Mouse (Mus musculus) cerebellum, adult 8-10 months (tissue): Measurements from ENCODE around the gene Aox2.
A peak's percentile ranks its signal among the peaks of the same experiment; 100 is the strongest.

Experiments used
- DNase-seq: peaks from one replicate; pipeline ENCODE4 v3.0.0; 2022

The Aox2 gene

DNA sequence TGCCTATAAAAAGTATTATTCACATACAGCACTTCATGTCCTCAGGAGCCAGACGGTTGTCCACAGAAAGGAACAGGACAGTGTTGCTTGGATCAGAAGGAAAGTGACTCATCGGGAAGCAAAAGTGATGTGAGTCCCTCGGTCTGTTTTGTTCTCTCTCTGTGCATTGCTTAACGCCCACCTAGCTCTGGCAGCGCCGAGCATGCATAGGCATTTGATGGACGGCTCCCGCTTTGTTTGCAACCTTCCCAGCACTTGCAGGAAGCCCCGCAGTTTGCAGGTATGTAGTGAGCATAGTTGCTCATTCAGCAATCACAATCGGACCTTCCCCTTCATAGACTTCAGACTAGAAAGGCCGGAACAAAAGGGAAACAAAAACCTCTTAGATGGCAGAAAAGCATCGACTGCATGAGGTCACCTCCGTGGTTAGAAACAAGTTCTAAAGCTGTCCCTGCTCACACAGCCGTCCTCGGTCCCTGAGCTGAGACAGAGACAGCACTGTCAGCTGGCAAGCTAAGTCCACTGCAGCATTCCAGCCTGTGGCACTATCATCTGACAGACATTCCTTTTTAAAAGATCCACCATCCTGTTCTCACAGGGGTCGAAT, 11.8 kb downstream of the Aox2 start:
- DNase-seq, result no peak

- peak; percentile 3 for DNase-seq
Observed at GRCm38 (mm10) chr1:58291394-58292300, 13.5 kb downstream of the Aox2 start.

DNA sequence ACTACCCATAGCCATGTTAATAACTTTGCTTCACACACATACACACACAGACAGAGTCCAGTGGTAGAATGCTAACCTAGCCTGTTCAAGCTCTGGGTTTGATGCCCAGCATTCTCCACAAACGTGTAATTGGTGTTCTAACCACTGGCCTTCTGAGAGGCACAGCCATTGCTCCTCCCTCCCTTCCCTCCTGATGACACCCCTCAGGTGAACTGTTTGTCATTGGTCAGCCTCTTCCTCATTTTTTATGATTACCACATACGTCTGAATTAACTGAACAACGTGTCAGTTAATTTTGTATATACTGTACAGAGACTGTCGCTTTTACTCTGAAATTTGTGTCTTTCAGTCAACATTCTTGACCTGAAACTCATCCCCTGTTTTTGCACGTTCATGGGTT, 16.6 kb downstream of the Aox2 start:
- DNase-seq, result no peak

GRCm38 (mm10) chr1:58296278-58296677, 18.2 kb downstream of the Aox2 start:
- DNase-seq, result peak; percentile 28

DNA sequence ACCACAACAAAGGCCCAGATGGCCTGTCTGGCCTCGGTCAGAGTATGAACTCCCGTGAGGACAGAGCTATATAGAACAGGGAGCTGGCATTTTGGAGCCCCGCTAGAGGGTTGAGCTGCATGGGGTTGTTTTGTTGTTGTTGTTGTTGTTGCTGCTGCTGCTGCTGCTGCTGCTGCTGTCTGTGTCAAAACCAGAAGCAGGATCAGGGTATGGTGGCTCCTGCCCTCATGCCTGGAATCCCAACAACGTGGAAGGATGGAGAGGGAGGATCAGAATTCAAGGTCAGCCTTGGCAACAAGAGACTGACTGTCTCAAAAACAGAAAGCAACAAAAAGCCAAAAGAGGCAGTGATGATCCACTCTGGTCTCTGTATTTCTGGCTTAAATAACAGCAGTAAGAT, 18.7 kb downstream of the Aox2 start:
- no peak for DNase-seq

DNA sequence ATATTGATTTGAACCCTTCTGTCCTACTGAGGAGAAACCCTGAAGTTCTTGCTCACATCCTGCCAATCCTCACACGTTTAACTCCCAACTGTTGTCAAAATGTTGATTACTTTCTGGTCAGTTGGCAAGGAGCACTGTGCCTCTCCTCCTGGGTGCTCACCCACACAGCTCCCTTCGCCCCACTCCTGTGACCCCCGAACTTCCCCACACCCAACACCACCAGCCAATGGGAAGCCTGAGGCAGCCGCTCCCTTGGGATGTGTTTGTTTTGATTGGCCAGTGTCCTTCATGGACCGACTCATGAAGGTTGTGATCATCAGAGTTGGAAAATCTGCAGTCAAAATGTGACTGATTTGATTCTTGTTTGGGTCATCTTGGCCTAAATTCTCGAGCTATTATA, 20.2 kb downstream of the Aox2 start:
- no peak for DNase-seq

GRCm38 (mm10) chr1:58301073-58301472, 22.9 kb downstream of the Aox2 start:
- no peak for DNase-seq

DNA sequence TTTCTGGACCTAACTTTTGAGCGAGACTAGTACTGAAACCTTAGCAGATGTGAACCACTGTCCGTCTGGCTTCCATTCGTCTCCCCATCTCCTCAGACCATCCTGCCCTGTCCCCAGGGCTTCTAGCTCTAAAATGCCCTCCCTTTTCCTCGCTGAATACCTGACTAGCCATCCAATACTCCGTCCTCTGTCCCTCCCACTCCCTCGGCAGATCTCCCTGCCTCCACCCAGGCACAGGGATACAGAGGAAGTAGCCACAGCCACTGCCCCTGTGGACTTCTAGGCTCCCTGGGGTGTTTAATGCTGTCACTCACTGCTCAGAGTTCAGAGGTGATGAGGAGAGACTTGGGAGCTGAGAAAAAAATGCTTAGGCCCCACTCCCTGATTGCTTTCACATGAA, 23.9 kb downstream of the Aox2 start:
- DNase-seq, result no peak

GRCm38 (mm10) chr1:58303009-58303408, 24.9 kb downstream of the Aox2 start:
- no peak for DNase-seq

DNA sequence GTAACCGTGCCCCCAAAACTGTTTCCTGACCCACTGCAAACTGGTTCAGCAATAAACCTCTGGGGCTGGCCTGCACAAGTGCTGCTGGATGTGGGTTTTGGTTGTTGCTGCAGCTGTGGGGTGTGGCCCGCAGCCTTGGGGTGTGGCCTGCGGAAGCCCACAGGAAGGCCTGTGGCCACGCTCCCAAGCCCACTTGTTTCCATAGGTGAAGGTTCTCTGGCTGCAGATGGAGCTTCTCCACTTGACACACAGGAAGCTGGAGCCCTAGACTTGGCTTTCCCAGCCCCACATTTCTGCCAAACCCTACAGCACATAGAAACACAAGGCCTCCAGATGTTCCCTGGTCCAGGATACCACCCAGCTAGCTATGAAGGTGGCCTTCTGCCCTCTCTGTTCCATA, 25.6 kb downstream of the Aox2 start:
- DNase-seq, result no peak

- no peak for DNase-seq
Observed at GRCm38 (mm10) chr1:58304296-58304695, 26.2 kb downstream of the Aox2 start.

DNA sequence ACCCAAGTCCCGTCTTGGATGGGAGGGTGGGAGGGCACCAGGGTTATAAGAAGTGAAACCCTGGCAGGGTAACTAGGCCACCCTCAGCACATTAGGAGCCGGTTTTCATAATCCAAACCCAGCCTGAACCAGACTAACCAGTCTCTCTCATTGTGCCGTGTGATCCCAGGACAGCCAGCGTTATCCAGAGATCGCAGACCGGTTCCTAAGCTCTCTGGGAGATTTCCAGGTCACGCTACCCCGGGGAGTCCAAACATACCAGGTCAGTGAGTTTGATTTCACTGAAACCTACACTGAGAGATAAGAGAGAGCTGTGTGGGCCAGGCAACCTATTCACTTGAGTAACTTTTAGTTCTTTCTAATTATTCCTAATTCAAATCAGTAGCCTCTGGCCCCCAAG, 29.1 kb downstream of the Aox2 start:
- no peak for DNase-seq

GRCm38 (mm10) chr1:58308594-58308993, 30.5 kb downstream of the Aox2 start:
- no peak for DNase-seq

- DNase-seq, result no peak
Observed at GRCm38 (mm10) chr1:58309853-58310252, 31.7 kb downstream of the Aox2 start.

DNA sequence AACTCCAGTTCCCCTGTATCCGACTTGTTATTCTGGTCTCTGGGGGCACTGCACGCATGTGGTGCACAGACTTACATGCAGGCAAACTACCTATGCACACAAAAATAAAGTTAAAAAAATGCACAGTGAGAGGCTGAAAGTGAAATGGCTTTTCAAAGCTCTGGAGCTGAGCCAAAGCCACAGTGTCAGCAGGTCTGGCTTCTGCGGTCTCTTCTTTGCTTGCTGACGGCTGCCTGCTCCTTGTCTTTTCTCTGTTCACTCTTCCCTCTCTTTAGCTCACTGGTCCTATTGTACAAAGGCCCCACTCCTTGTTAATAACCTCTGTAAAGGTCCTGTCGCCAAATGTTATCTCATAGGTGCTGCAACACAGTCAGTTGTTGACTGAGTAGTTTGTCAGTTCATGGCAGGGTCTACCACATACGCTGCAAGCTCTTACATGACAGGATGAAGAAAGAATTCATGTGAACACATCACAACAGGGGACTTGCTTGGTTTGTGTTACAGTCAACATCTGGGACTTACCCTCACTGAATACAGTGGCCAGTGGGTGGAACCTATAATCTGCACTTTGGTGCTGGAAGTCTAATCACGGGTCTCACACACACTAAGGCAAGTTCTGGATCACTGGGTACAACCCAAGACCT, 33.2 kb downstream of the Aox2 start:
- no peak for DNase-seq

DNA sequence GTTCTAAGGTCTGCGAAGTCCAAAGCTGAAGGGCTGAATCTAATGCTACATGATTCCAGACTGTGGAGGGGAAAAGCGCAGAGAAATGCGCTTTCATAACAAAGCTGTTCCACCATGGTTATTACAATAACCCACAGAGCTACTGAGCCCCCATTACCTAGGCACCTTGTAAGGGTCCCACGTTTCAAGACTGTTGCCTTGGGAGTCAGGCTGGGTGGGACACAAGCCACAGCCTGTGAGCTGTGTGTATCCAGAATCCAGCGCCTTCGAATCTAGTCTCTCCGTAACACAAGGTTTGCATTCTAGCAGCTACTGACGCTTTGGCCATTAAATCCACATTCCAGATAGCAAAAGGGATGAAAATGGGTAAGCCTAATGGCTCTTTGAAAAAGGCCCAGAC, 35.0 kb downstream of the Aox2 start:
- DNase-seq, result no peak

DNA sequence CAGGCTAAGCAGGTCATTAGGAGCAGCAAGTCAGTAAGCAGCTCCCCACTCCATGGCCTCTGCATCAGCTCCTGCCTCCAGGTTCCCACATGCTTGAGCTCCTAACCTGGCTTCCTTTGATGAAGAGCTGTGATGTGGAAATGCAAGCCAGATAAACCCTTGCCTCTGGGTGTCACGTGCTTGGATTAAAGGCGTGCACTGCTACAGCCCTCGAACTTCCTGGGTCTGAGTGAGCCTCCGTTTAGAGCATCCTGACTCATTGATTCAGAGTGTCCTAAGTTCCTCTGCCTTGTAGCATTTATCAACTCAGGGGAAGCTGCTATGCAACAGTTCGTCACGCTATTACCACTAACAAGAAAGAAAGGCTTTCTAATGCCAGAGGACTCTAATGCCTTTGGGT, 37.4 kb downstream of the Aox2 start:
- no peak for DNase-seq

- DNase-seq, result no peak
Observed at GRCm38 (mm10) chr1:58333222-58333621, 55.1 kb downstream of the Aox2 start.

- DNase-seq, result no peak
Observed at GRCm38 (mm10) chr1:58339901-58340300, 61.8 kb downstream of the Aox2 start.

GRCm38 (mm10) chr1:58341576-58341975, 63.5 kb downstream of the Aox2 start:
- DNase-seq, result no peak

- DNase-seq, result no peak
Observed at GRCm38 (mm10) chr1:58343861-58344260, 65.7 kb downstream of the Aox2 start.

DNA sequence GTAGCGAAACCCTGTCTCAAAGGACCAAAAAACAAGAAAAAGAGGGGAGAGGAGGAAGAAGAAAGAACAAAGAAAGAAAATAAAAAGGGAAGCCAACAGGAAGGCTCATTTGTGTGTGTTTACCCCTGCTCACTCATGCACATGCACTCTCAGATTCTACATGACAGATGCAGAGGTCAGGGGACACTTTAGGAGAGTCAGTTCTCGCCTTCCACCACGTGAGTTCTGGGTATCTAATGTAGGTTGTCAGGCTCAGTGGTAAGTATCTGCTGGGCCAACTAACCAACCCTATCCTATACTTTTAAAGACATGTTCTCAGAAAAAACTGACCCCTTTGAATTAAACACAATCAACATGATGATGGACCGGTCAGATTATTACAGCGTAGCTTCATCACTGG, 66.4 kb downstream of the Aox2 start:
- no peak for DNase-seq

DNA sequence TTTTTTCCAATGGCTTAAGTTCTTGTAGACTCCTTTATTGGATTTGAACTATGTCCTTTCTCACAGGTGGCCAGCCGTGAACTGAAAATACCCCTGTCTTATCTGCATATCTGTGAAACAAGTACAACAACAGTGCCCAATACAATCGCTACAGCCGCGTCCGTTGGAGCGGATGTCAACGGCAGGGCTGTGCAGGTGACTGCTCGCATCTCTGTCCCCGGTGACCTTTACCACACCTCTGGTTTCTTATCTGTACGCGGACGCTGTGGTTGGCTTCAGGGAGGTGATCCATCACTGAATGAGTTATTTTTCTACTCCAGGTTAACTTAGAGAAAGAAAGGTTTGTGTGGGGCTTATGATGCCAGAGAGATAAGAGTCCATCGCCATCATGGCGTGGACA, 68.0 kb downstream of the Aox2 start:
- no peak for DNase-seq

DNA sequence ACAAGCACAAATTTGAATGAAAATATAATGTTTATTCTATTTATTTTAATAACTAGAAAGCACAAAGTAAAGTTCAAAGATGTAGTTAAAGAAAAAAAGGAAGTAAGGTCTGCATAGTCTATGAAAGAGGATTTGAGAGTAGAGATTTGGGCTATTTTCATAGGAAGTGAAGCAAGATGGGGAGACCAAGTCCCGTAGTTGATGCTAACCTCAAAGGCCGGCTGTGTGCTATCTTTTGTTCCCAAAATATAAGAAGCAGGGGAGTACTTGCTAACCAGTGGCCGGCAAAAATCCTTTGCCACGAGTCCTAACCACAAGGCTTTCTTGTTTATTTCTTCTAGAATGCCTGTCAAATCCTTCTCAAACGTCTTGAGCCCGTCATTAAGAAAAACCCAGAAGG, 70.6 kb downstream of the Aox2 start:
- DNase-seq, result no peak
